Mouse (Mus musculus) right cerebral cortex, adult 2 months (tissue): ENCODE data around the gene Csrnp3.

ENCODE experiments used
- DNase-seq, 2 experiments: peaks; one replicate each; pipeline ENCODE4 v3.0.0; 2021 to 2022; ENCODE audit warnings: low spot score in 2 of 2

Gene Csrnp3

GRCm38 (mm10) chr2:65948808-65949207 lies 103.2 kb downstream of the Csrnp3 start:
- DNase-seq, result peak in 1 of 2 experiments; percentile 10

DNA sequence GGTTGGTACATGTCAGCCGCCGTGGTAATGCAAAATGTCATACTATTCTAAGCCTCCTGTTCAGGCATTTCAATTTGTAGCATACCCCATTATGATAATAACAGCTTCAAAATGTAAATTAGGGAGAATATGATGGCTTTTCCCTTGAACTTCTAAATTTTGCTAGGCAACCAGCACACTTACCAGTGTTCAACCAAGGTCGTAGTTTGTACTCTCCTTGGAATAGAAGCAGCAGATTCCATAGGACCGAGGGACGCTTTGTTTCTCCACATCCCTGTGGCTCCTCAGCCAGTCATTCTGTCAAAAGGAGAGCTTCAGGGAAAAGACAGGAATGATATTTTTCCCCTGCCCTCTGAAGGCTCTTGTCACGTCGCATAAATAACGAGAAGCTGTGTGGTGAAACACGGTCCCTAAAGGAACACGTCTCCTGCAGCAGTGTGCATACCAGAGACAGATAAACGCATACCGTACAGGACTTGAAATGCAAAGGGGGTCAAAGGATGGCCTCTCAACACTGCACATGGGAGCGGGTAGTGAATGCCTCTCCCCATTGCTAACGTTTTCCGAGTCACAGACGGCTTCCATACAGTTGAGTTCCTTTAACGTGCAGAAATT lies 108.3 kb downstream of the Csrnp3 start:
- no peak for DNase-seq

DNA sequence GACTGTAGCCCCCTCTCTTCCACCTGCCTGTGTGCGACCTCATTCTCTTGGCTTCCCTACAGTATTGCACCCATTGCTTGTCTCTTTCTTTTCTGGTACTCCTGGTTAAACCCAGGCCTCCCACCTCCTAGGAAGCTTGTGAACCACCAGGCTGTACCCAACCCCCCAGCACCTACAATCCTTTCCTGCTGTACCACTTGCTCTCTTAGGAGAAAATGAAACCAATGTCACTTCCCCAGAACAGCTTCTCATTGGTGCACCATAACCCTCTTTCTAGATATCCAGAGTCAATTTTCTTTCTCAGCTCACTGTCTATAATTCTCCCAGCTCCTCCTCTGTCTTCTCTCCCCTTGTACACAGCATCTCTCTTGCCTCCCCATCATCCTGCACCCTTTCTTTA lies 110.2 kb downstream of the Csrnp3 start:
- peak in 1 of 2 experiments; percentile 15 for DNase-seq

DNA sequence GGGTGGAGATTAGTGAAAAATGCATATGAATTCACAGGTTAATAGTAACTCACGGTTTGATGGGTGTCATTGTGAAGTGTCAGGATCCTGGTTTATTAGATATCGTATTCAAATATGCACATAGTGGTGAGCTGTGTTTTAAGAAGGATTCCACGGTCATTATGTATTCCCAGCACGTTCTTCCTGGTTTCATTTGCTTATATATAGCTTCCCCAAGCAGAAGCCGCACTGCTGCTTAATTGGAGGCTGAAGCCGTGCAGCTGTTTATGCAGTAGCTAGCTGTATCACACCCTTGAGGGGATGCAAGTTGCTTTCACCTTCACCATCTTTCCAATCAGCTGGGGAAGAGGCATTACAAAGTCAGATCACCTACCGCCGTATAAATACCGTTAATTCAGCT lies 111.2 kb downstream of the Csrnp3 start:
- DNase-seq, result peak in 1 of 2 experiments; percentile 18

DNA sequence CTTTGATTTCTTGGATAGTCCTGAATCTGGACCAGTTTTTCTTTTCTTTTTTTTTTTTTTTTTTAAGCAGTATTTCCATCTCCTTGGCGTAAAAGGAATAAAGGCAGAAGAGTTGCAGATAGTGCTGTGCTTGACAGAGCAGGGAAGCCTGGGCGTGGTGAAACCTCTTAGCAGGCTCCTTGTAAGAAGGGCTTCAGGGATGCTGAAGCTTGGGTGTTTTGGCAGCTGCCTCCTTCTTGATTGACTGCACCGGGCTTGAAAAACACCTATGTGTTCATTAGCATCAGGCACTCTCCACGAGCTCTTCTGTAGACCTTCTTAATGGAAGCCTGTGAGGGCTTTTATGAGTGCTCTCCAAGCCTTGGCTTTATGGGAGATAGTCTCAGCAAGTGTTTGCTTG lies 117.9 kb downstream of the Csrnp3 start:
- DNase-seq, result no peak

DNA sequence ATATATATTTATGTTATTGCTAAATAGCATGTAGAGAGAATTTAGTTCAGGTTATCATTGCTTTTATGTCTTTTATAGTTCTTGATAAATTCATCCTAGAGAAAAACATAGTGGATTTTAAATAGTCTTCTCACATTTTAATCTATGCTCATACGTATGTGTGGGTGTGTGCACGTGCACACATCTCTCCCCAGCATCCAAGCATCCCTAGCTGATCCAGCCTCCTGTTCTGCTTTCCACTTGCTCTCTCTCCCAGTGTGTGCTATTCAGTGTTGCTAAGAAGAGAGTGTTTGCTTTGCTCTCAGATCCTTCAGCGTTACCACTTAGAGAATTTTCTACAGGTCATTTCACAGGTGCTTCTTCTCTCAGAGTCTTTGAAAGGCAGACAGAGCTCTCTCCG lies 123.2 kb downstream of the Csrnp3 start:
- no peak for DNase-seq

GRCm38 (mm10) chr2:65973907-65974306 lies 128.3 kb downstream of the Csrnp3 start:
- DNase-seq, result no peak

- DNase-seq, result no peak
These were observed 129.8 kb downstream of the Csrnp3 start for GRCm38 (mm10) chr2:65975383-65975782.

DNA sequence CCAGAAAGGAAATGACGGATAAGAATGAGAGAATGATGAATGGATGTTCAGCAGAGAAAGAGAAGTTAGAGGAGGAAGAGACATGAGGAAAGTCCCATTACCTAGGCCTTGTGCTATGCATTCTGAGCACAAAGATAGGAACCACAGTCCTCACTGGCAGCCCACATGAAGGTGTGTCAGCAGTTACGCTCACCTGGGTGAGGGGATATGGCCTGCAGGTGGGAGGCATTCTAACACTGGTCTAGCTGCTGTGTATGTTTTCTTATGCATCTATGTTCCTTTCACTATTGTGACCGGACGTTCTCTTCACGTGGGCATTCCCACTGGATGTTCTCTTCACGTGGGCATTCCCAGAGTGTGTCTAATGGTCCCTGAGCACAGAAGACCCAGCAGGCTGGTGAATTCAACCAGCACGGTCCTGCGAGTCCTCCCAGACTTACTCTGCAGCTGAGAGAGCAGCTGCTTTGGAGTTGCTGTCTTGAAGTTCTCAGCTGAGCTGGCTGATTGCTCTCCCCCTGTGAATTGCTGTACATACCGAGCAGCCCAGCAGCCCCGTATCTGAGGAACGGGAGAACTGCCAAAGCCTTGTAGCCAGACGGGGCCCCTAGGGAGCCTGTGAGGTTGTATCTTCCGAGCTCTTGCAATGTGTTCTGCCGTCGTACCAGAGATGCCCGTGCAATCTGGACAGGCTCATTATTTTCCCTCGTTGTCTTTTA lies 133.9 kb downstream of the Csrnp3 start:
- no peak for DNase-seq

- DNase-seq, result no peak
These were observed 135.9 kb downstream of the Csrnp3 start for GRCm38 (mm10) chr2:65981470-65981869.

GRCm38 (mm10) chr2:65981965-65982364 lies 136.4 kb downstream of the Csrnp3 start:
- no peak for DNase-seq

DNA sequence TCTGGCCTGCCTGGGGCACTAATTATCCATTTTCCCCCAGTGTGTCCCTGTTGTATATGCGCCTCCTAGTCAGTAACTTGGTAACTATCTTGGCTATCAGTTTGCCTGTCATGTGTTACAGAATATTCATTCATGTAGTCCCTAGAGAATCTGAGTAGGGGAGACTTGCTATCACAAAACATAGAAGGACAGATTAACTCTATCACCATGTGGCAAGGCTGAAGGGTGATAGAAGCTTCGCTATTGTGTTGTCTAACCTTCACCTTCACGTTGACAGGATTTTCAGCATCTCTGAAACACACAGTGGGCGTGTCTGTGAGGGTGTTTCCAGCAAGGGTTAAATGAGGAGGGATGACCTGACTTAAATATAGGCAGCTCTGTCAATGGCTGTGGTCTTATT lies 140.1 kb downstream of the Csrnp3 start:
- no peak for DNase-seq

DNA sequence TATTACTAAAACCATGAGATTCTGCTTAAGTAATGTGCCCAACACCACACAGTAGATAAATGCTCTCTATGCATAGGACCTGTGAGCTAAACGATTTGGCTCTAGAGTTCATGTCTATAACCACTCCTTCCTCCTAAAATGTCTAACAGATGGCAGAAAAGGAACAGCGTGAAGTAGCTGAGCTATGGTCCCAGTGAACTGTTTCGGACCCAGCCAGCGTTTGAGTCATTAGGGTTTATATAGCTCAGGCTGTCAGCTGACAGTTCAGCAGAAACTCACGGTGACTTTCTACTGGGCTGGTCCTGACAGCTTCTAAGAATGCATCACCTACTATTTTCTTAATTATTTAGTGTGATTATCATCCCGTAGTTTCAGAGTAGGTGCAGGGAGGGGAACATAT lies 141.5 kb downstream of the Csrnp3 start:
- no peak for DNase-seq

DNA sequence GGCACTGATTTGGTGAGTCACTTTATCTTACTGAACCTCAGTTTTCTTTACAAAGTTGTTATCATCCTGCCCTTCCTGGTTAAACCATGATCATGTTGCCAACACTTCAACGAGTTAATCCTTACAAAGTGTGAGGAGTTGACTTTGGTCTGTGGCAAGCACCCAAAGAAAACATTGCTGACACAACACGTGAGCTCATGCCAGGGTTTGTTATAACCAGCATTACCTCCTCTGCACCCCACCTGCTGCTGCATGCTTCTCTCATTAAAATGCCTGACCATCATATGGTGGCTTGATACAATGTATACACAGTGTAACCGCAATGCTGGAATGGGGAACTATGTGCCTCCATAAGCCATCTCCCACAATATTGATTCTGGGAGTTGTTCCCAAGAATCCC lies 142.0 kb downstream of the Csrnp3 start:
- DNase-seq, result no peak

DNA sequence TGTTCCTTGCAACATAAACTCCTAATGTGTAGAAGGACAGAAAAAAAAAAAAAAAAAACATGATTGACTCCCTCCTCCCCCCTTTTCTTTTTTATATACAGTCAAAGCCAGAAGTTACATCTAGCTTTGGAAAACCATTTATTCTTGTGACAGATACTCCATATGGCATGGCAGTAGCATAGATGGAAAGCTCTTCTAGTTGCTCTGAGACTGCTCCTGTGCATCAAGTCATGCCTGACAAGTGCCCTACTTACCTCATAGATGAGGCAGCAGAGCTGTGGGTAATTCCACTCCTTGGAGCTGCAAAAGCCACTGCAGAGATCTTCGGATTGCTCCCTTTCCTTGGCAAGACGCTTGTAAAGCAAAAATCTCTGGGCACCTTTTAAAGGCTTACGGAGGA lies 143.2 kb downstream of the Csrnp3 start:
- no peak for DNase-seq

- no peak for DNase-seq
These were observed 144.5 kb downstream of the Csrnp3 start for GRCm38 (mm10) chr2:65990108-65990507.

DNA sequence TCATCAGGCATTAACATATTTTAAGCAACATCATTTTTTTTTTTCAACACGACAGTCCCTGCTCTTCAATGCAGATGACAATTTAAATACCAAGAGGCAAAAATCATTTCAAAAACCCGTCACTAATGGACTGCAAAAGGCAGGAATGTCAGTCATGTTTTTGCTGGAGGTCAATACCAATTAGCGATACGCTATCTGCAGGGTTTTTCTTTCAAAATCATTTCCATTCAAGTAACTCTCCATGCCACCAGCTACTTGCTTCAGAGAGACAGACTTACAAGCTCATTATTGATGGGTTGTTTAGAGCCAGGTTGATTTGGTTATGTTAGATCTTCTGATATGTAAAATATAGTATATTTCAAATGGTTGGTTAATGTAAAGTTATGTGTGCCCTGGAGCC lies 145.2 kb downstream of the Csrnp3 start:
- DNase-seq, result no peak

GRCm38 (mm10) chr2:65993371-65993770 lies 147.8 kb downstream of the Csrnp3 start:
- no peak for DNase-seq

DNA sequence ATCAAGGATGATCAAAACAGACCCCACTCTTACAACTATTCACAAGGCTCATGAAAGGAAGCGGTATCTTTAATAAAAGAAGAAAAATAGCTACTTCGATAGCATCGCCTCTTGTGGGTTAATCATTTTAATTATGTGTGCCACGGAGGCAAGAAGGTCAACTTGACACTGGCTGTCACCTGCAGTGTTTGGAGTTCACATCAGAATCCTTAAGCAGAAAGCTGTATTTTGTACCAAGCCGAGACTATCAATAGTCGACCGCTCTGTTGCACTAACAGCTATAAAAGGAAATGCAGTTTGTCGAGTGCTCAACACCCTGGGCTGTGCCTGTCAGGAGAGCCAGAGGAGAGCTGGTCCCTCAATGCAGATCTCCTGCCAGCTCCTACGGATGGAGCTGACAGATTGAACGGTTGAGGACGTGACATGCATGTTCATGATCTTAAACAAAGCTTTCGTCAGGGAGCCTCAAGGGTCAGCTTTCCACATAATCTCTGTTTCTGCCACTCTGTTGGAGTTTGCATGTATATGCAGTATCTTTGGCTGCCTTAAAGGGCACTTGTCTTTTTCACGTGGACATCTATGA lies 149.4 kb downstream of the Csrnp3 start:
- peak in 1 of 2 experiments; percentile 38 for DNase-seq

DNA sequence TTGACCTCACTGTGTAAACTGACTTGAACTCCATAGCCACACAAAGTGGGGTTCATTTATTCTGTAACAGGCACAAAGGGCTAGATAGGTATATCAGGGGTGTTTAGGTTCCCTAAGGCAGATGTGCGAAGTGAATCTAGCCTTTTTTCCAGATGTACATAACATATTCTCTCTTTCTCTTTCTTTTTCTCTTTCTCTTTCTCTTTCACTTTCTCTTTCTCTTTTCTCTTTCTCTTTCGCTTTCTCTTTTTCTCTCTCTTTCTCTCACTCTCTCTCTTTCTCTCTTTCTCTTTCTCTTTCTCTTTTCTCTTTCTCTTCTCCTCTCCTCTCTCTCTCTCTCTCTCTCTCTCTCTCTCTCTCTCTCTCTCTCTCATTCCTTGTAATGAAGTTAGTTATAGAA lies 153.2 kb downstream of the Csrnp3 start:
- DNase-seq, result no peak

DNA sequence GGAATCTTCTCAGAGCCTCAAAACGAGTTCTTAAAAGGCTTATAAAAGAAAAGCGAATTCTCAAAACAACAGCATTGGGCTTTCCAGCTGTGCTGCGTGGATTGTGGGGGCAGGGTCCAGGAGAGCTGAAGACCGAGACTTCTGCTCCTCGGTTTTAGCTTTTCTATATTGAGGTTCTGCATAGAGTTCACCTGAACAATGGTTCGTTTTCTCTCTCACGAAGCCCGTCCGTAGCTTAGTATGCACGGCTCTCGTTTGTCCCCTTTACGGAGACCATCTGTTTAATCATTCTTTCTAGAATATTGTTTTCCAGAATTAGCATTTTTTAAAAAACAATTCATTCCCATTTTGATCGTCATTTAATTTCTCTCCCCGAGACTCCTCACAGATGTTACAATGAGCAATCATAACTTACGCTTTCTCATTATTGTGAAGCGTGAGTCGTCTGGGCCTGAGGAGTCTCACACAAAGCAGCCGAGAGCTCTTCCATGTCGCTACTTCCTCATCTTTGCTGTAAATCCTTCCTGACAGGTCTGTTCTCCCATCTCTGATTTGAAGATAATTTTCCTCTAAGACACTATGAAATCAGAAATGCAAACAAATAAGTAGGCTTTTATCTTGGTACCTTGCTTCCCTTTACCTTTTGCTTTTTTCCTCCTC lies 163.6 kb downstream of the Csrnp3 start:
- no peak for DNase-seq

GRCm38 (mm10) chr2:66009677-66010076 lies 164.1 kb downstream of the Csrnp3 start:
- no peak for DNase-seq

DNA sequence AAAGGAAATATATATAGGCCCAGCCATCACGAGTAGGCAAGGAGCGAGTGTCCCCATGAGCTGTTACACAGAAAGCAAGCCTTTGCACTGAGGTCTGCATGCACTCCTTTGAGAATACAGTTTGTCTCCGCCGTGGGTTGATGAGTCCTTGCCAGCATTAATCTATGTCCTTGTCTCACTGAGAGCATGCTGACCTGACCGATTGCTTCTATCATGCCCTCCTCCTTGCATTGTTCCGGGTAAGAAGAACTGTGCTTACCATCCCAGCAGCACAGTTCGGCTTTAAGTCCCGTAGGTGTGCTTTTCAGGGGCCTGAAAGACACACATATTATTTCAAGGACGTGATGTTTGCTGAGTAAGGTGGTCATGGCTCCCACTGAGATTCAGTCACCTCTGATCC lies 173.1 kb downstream of the Csrnp3 start:
- no peak for DNase-seq
